Mouse (Mus musculus) myocyte (in vitro differentiated cells): ENCODE measurements around the gene Srrm3.

Experiments
- CEBPB ChIP-seq: IDR thresholded peaks from 2 replicates; pipeline ENCODE4 v1.6.1; 2011; ENCODE audit warnings: mild to moderate bottlenecking, moderate library complexity; ENCODE audit not compliant: poor library complexity, insufficient read depth, severe bottlenecking
- E2F4 ChIP-seq: IDR thresholded peaks from one replicate; pipeline ENCODE4 v1.6.1; 2011; ENCODE audit warnings: mild to moderate bottlenecking, control low read depth, moderate library complexity; ENCODE audit not compliant: insufficient read depth
- MYOD1 ChIP-seq, 3 experiments: IDR thresholded peaks; one replicate each; pipeline ENCODE4 v1.6.1; 2011; ENCODE audit warnings: control low read depth in 2 of 3, low read depth in 2 of 3, mild to moderate bottlenecking in 2 of 3, moderate library complexity in 1 of 3; ENCODE audit not compliant: insufficient read length in 2 of 3, control insufficient read depth in 1 of 3
- MYOG ChIP-seq, 3 experiments: IDR thresholded peaks; one replicate each; pipeline ENCODE4 v1.6.1; 2011; ENCODE audit warnings: control low read depth in 2 of 3, low read depth in 2 of 3, mild to moderate bottlenecking in 2 of 3; ENCODE audit not compliant: insufficient read length in 2 of 3, control insufficient read depth in 1 of 3, insufficient read depth in 1 of 3
- POLR2A ChIP-seq: IDR thresholded peaks from one replicate; pipeline ENCODE4 v1.6.1; 2011; ENCODE audit warnings: low read depth, mild to moderate bottlenecking, control low read depth, moderate library complexity; ENCODE audit not compliant: insufficient read length
- POLR2AphosphoS2 ChIP-seq: IDR thresholded peaks from one replicate; pipeline ENCODE4 v1.6.1; 2011; ENCODE audit warnings: low read depth, control low read depth; ENCODE audit not compliant: insufficient read length
- SRF ChIP-seq: IDR thresholded peaks from one replicate; pipeline ENCODE4 v1.6.1; 2011; ENCODE audit warnings: low read depth; ENCODE audit not compliant: control insufficient read depth, insufficient read length
- TCF12 ChIP-seq: IDR thresholded peaks from one replicate; pipeline ENCODE4 v1.6.1; 2011; ENCODE audit warnings: mild to moderate bottlenecking, control low read depth; ENCODE audit not compliant: poor library complexity, insufficient read depth, severe bottlenecking
- TCF3 ChIP-seq: IDR thresholded peaks from one replicate; pipeline ENCODE4 v1.6.1; 2011; ENCODE audit warnings: low read depth, control low read depth; ENCODE audit not compliant: insufficient read length
- USF1 ChIP-seq: IDR thresholded peaks from one replicate; pipeline ENCODE4 v1.6.1; 2011; ENCODE audit warnings: low read depth, mild to moderate bottlenecking, control low read depth, moderate library complexity

DNA sequence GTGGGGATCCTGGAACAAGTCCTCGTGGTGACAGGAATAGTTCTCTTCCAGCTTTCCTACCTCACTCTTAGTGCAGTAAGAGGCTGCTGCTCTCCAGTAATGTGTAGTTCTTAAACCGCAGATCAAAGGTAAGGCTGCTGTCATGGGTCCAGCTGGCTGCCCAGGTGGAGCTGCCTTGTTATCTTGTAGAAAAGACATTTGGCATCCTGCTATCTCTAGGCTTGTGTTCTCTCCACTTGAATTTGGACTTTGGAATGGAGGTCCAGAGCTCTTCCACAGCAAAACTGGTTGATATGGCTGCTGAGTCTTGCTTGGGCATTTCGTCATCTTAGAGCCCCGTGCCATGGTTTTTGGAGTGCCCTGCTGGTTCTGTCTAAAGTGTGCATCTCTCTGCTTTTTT lies 23.8 kb upstream of the Srrm3 start:
- TF ChIP-seq POLR2A (no peak), TCF3 (no peak), MYOD1 (IDR thresholded peaks at IDR 0.05; ENCODE audit: control insufficient read depth in 1 of 3, insufficient read length in 2 of 3, low read depth in 2 of 3) (no peak), USF1 (no peak), MYOG (IDR thresholded peaks at IDR 0.05; ENCODE audit: control insufficient read depth in 1 of 3, insufficient read depth in 1 of 3, insufficient read length in 2 of 3, low read depth in 2 of 3) (no peak), CEBPB (no peak), E2F4 (no peak), TCF12 (no peak), POLR2AphosphoS2 (no peak), SRF (no peak)
